Mouse (Mus musculus) neural tube, embryonic 15.5 days (tissue): ENCODE results near the gene Plpp2. TPM values are rescaled to one million over a fixed set of nuclear protein-coding genes. Genes with fewer than 3 reads are reported as not detected.

Source experiments
- ATAC-seq: fragments of 200-750 bp; cut with Nextera tagmentation; 2 replicates; pipeline ENCODE4 v1.8.0; 2017; ENCODE audit warnings: mild to moderate bottlenecking, moderate TSS enrichment, moderate library complexity; ENCODE audit not compliant: low FRiP score
- H3K27ac ChIP-seq: fragments of 300-500 bp; sonication (generic); replicated peaks from 2 replicates; pipeline ENCODE4 v1.5.1; 2015; ENCODE audit warnings: mild to moderate bottlenecking, inconsistent platforms
- H3K27me3 ChIP-seq: fragments of 300-500 bp; sonication (generic); replicated peaks from 2 replicates; pipeline ENCODE4 v1.6.1; 2015; ENCODE audit warnings: inconsistent platforms
- H3K36me3 ChIP-seq: fragments of 300-500 bp; sonication (generic); 2 replicates; pipeline ENCODE4 v1.6.1; 2015; ENCODE audit warnings: inconsistent platforms
- H3K4me1 ChIP-seq: fragments of 300-500 bp; sonication (generic); 2 replicates; pipeline ENCODE4 v1.6.1; 2015; ENCODE audit warnings: inconsistent platforms
- H3K4me2 ChIP-seq: fragments of 300-500 bp; sonication (generic); 2 replicates; pipeline ENCODE4 v1.6.1; 2015; ENCODE audit warnings: inconsistent platforms, mild to moderate bottlenecking, moderate library complexity
- H3K4me3 ChIP-seq: fragments of 300-500 bp; sonication (generic); replicated peaks from 2 replicates; pipeline ENCODE4 v1.5.1; 2015; ENCODE audit warnings: mild to moderate bottlenecking, inconsistent platforms
- H3K9ac ChIP-seq: fragments of 300-500 bp; sonication (generic); replicated peaks from 2 replicates; pipeline ENCODE4 v1.6.1; 2015; ENCODE audit warnings: mild to moderate bottlenecking, inconsistent platforms
- H3K9me3 ChIP-seq: fragments of 300-500 bp; sonication (generic); replicated peaks from 2 replicates; pipeline ENCODE4 v1.6.1; 2016; ENCODE audit warnings: inconsistent platforms
- WGBS: fragments of 180-500 bp; shearing (Covaris S2); methylation state at CpG from one replicate; pipeline ENCODE4 v1.1.7; 2015; ENCODE audit warnings: mixed read lengths; 5-methylcytosine and 5-hydroxymethylcytosine counted together
- polyA plus RNA-seq: library from polyadenylated mRNA; unstranded; fragments of >200 nt; fragmentation: Nextera tagmentation; extraction: Ambion mirVana; gene quantifications from 2 replicates; pipeline ENCODE4 v1.2.1, GENCODE M21; 2015

Gene Plpp2
- polyA plus RNA-seq, 1 experiment from 2014 or later = 23.7 TPM

DNA sequence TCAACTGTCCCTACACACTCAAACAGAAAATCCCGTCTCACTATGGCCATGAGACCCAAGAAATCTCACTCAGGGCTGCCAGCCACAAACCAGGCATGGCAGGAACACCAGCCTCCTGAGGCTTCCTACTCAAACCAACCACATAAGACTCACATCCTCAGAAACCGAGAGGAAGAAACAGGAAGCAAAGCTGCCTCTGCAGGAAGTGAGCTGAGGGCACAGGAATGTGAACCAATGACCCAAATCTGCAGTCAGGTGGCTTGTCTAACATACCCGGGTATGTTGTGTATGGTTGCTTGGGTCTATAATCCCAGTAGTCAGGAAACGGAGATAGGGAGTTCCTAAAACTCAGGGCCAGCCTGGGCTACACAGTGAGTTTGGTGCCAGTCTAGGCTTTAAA lies 5.3 kb upstream of the Plpp2 start:
- no peak overlapping the region for H3K4me3 ChIP-seq
- peaks cover under 1% of the 10 kb centered on the region for H3K4me1 ChIP-seq
- no peak overlapping the region for H3K9ac ChIP-seq
- 80% methylated on average over 4 of the region's 4 CpGs for WGBS
- no peak overlapping the region for H3K4me2 ChIP-seq
- no peaks in the 10 kb centered on the region for H3K9me3 ChIP-seq
- no peaks in the 10 kb centered on the region for H3K27me3 ChIP-seq
- H3K27ac ChIP-seq = no peak overlapping the region
- no peak for ATAC-seq
- peaks cover 52% of the 10 kb centered on the region for H3K36me3 ChIP-seq

DNA sequence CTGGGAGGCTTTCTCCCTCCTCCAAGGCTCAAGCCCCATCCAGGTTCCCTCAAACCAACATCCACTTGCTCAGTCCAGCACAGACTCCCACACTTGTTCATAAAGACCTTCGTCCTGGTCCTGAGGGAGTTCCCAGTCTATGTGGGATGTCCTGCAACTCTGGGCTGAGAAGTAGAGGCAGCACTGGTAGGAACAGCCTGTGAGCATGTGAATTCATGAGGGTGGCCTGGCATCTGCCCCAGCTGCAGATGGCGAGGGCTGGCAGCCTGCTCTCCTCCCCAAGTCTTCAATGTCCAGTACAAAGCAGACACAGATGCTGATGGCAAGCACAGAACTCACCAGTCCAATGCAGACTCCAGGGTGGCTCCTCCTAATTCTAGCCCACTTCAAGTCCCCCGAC lies 4.7 kb upstream of the Plpp2 start:
- H3K4me3 ChIP-seq = no peak overlapping the region
- no peak overlapping the region for H3K27ac ChIP-seq
- H3K4me1 ChIP-seq = peaks cover 6% of the 10 kb centered on the region
- H3K9me3 ChIP-seq = no peaks in the 10 kb centered on the region
- no peak overlapping the region for H3K9ac ChIP-seq
- H3K27me3 ChIP-seq = no peaks in the 10 kb centered on the region
- H3K4me2 ChIP-seq = no peak overlapping the region
- H3K36me3 ChIP-seq = peaks cover 47% of the 10 kb centered on the region
- no peak for ATAC-seq
- WGBS = 81% methylated on average over 3 of the region's 3 CpGs

DNA sequence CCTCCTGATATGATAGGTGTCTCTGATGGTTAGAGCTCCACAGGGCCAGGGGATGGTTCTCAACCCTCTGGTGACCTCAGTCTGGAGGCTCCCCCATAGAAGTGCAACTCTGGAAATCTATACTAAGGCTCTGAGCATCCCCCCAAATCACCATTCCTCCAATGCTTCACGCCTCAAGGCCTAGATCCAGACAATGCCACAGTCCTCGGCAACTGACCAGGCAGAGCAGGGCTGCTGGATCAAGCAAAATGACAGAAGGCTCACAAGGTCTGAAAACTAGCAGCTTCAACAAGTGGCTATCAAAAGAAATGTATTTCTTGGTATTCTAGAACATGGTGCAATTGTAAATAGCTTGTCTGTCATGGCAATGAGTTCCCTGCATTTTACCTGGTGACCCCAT lies 4.2 kb upstream of the Plpp2 start:
- Histone ChIP-seq H3K27me3 (no peaks in the 10 kb centered on the region), H3K4me3 (no peak overlapping the region), H3K4me1 (peaks cover 12% of the 10 kb centered on the region), H3K4me2 (no peak overlapping the region), H3K9me3 (no peaks in the 10 kb centered on the region), H3K9ac (no peak overlapping the region), H3K36me3 (peaks cover 41% of the 10 kb centered on the region), H3K27ac (no peak overlapping the region)
- 88% methylated on average over 2 of the region's 2 CpGs for WGBS
- ATAC-seq = no peak

DNA sequence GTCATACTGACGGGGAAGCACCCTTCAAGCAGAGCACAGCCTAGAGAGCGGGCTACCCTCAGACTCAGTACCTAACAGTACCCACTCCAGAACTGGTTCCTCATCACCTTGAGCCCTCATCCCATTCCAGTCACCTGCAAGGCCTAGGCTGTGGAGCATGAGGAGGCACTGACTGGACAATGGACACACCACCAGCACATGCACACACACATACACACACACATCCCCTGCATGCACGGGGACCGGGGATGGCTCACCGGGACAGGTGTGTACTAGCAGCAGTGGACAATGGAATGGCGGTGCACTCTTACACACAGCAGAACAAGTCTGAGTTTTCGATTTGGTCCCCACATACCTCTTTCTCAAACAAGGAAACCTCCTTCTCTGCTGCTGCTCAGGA lies 3.7 kb upstream of the Plpp2 start:
- Histone ChIP-seq H3K9ac (no peak overlapping the region), H3K27ac (no peak overlapping the region), H3K4me3 (no peak overlapping the region), H3K4me1 (peaks cover 15% of the 10 kb centered on the region), H3K4me2 (no peak overlapping the region), H3K27me3 (no peaks in the 10 kb centered on the region), H3K36me3 (peaks cover 36% of the 10 kb centered on the region), H3K9me3 (no peaks in the 10 kb centered on the region)
- 95% methylated on average over 7 of the region's 7 CpGs for WGBS
- no peak for ATAC-seq

DNA sequence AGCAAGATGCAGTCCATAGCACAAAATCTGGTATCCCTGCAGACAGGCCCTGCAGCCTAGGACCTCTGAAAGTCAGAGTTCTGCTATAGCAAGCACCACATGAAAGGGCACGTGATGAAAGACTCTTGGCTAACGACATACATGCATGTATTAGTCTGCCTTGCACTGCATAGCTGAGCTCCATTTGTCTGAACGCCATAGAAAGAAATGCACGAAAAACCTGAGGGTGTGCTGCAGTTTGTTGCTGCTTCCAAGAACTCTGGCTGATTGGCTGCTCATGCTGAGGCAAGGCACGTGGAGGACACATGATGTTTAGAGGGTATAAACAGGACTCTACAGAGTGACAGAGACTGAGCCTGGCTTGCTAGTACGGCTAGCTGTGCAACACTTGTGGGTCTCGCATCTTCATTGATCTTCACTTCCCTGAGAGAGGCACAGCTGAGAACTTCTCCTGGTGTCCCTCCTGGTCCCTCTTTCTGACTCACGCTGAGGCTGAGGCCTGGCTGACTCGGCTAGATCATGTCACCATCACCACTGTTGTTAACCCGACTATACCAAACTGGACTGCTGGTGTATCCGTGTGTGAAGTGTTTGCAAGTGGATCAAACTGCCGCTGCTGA lies 3.0 kb upstream of the Plpp2 start:
- 79% methylated on average over 12 of the region's 12 CpGs for WGBS
- no peak overlapping the region for H3K4me3 ChIP-seq
- no peak overlapping the region for H3K9ac ChIP-seq
- H3K27ac ChIP-seq = no peak overlapping the region
- no peaks in the 10 kb centered on the region for H3K9me3 ChIP-seq
- no peak for ATAC-seq
- H3K27me3 ChIP-seq = no peaks in the 10 kb centered on the region
- H3K4me1 ChIP-seq = peaks cover 15% of the 10 kb centered on the region
- H3K4me2 ChIP-seq = no peak overlapping the region
- peaks cover 29% of the 10 kb centered on the region for H3K36me3 ChIP-seq

DNA sequence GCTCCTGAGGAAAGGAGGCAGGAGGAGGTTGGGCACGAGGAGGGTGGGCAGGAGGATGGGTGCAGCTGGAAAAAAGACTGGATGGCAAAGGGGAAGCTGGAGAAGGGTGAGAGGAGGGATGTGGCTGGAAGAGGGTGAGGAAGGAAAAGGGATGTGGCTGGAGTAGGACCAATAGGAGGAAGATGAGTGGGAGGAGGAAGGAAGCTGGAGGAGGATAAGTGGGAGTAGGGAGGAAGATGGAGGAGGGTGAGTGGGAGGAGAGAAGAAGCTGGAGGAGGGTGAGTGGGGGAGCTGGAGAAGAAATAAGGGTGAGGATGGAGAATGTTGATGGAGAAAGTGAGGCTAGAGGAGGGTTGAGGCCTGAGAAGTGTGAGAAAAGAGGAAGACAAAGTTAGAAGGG lies 1.8 kb upstream of the Plpp2 start:
- no peak for ATAC-seq
- H3K27me3 ChIP-seq = no peaks in the 10 kb centered on the region
- WGBS = 63% methylated on average over 1 of the region's 1 CpGs
- peaks cover 15% of the 10 kb centered on the region for H3K4me1 ChIP-seq
- H3K36me3 ChIP-seq = peaks cover 18% of the 10 kb centered on the region
- no peaks in the 10 kb centered on the region for H3K9me3 ChIP-seq
- H3K4me3 ChIP-seq = no peak overlapping the region
- no peak overlapping the region for H3K9ac ChIP-seq
- no peak overlapping the region for H3K27ac ChIP-seq
- H3K4me2 ChIP-seq = no peak overlapping the region

DNA sequence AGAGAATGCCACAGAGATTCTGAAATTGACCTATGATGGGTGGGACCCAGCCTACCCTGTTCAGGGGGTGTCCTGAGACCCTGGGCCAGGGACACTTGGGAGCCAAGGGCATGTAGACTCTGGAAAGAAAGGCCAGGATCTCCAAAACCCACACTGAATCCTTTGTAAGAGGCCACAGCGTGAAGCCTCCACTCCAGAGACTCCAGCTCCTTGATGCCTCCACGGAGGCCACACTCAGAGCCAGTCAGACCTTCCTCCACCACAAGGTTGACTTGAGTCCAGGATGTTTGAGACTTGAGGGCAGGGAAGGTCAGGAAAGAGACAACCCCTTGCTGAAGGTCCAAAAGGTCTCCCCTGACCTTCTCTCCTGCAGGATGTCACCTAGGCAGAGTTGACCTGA lies 830 bp upstream of the Plpp2 start:
- Histone ChIP-seq H3K4me3 (no peak overlapping the region), H3K4me2 (peak overlapping the region; percentile 94; the same call in 1 of the 2 replicates)
- no peak for ATAC-seq

DNA sequence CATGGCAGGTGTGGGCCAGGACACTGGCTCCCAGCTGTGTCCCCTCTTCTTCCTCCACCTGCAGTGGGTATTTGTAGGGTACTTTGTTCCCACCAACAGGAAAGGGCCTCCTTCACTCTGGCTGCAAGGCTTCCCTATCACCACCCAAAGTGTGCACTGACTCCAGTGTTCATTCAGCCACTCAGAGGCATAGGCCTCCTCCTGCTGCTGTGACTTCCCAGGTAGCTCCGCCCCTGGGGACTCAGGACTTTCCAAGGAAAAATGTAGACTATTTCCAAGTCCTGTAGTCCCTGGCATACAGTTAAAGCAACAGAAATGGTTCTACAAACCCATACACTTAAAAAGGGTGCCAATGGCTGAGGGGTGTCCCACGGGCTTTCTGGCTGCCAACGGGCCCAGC lies 918 bp downstream of the Plpp2 start:
- Histone ChIP-seq H3K27me3 (no peaks in the 10 kb centered on the region), H3K4me1 (peaks cover 15% of the 10 kb centered on the region), H3K4me3 (peak overlapping the region; percentile 60), H3K36me3 (no peaks in the 10 kb centered on the region), H3K9ac (peak overlapping the region; percentile 60), H3K27ac (no peak overlapping the region), H3K4me2 (peak overlapping the region; percentile 94), H3K9me3 (no peaks in the 10 kb centered on the region)
- WGBS = 27% methylated on average over 3 of the region's 3 CpGs
- no peak; the same call in 1 of the 2 replicates for ATAC-seq

More for the DNA sequence above, 830 bp upstream of the Plpp2 start:
- Histone ChIP-seq H3K36me3 (peaks cover 8% of the 10 kb centered on the region; the same call in 1 of the 2 replicates), H3K9me3 (no peaks in the 10 kb centered on the region), H3K27me3 (no peaks in the 10 kb centered on the region), H3K4me1 (peaks cover 15% of the 10 kb centered on the region), H3K9ac (no peak overlapping the region), H3K27ac (no peak overlapping the region)
- WGBS = 83% methylated on average over 2 of the region's 2 CpGs

DNA sequence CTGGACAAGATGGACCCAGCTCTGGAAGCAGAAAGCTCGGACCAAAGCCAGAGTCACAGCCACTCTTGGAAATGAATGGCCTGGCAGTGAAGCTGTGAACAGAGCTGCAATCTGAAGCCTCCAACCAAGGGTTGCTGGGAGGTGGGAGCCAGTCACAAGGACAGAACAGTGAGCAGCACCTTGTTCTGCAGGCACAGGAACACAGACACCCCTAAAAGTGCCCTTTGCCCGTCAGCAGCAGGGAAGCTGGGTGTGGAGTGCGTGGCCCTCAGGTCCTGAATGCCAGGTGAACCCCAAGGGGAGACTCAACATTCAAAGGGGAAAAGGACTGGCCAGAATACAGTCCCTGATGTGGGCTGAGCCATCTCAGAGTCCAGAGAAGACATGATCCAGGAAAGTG lies 2.0 kb downstream of the Plpp2 start:
- Histone ChIP-seq H3K9ac (no peak overlapping the region), H3K9me3 (no peaks in the 10 kb centered on the region), H3K36me3 (peaks cover 4% of the 10 kb centered on the region), H3K4me1 (peaks cover 15% of the 10 kb centered on the region), H3K4me2 (no peak overlapping the region), H3K27me3 (no peaks in the 10 kb centered on the region), H3K27ac (no peak overlapping the region), H3K4me3 (no peak overlapping the region)
- ATAC-seq = no peak
- 89% methylated on average over 3 of the region's 3 CpGs for WGBS

DNA sequence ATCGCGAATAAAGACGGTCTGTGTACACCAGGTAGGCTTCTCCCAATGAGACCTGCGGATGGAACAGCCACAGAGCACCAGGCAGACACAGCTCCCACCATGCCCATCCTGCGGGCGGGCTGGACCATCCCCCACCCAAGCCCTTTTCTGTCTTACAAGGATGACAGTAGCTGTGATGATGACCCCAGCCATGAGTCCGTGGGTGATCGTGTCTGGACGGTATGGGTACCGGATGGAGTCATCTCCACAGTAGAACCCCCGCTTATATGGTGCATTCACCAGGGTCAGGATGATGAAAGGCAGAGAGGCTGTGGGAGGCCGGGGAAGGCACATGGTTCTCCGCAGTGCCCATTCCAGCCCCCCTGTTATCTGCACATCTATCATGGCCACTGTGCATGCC lies 2.9 kb downstream of the Plpp2 start:
- Histone ChIP-seq H3K9me3 (no peaks in the 10 kb centered on the region), H3K27me3 (no peaks in the 10 kb centered on the region), H3K4me3 (no peak overlapping the region), H3K9ac (no peak overlapping the region), H3K36me3 (peaks cover 6% of the 10 kb centered on the region), H3K4me2 (no peak overlapping the region), H3K27ac (no peak overlapping the region), H3K4me1 (peaks cover 15% of the 10 kb centered on the region)
- ATAC-seq = no peak
- WGBS = 96% methylated on average over 13 of the region's 13 CpGs

DNA sequence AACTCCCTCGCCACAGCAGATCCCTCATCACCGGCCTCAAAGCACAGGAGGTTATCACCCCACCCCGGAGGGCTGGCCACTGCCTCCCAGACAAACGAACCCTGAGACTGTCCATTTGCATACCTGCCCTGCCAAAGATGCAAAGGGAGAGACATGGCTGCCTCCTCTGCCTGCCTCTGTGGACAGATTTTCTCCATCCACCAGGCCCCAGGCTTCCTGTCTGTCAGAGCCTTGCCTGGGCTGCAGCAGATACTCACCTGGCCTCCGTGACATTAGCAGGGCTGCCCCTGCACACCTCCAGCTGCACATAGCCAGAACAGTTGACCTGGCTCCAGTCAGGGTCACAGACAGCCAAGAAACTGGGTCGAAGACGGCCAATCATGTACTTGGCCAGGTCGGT lies 3.4 kb downstream of the Plpp2 start:
- Histone ChIP-seq H3K36me3 (peaks cover 6% of the 10 kb centered on the region), H3K27me3 (no peaks in the 10 kb centered on the region), H3K4me3 (no peak overlapping the region), H3K4me1 (peaks cover 15% of the 10 kb centered on the region), H3K4me2 (no peak overlapping the region), H3K27ac (no peak overlapping the region), H3K9ac (no peak overlapping the region), H3K9me3 (no peaks in the 10 kb centered on the region)
- WGBS = 69% methylated on average over 8 of the region's 8 CpGs
- ATAC-seq = no peak

DNA sequence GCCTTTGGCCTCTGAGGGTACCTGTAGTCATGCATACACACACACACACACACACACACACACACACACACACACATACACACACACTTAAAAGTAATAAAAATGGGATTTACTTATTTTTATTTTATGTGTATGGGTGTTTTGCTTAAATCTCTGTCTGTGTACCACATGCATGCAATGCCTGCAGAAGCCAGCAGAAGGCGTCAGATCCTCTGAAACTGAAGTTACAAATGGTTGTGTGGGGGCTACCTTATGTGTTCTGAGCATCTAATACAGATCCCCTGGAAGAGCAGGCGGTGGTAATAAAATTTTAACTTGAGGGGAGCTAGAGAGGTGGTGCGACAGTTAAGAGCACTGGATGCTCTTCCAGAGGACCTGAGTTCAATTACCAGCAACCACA lies 5.5 kb downstream of the Plpp2 start:
- no peak overlapping the region for H3K4me3 ChIP-seq
- H3K9me3 ChIP-seq = no peaks in the 10 kb centered on the region
- no peak overlapping the region for H3K9ac ChIP-seq
- H3K27ac ChIP-seq = no peak overlapping the region
- no peak for ATAC-seq
- H3K4me2 ChIP-seq = no peak overlapping the region
- H3K4me1 ChIP-seq = peaks cover 6% of the 10 kb centered on the region
- H3K27me3 ChIP-seq = no peaks in the 10 kb centered on the region
- 78% methylated on average over 3 of the region's 3 CpGs for WGBS
- peaks cover 6% of the 10 kb centered on the region for H3K36me3 ChIP-seq

DNA sequence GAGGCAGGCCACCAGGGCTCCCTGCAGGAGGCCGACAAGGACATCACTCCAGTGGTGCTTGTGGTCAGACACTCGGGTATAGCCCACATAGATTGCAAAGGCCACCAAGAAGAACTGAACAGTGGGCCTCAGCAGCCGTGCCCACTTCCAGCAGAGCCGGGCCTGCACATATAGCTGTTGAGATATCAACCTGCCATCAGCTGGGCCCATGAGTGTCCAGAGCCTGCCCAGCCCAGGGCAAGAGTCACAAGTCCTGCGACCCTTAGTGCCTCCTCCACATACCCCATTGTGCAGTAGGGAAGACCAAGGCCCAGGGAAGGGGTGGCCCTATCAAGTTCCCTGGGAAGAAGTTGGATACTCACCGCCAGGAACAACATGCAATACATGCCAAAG lies 6.1 kb downstream of the Plpp2 start:
- H3K27ac ChIP-seq = no peak overlapping the region
- H3K9me3 ChIP-seq = no peaks in the 10 kb centered on the region
- no peak overlapping the region for H3K4me3 ChIP-seq
- H3K4me2 ChIP-seq = no peak overlapping the region
- 92% methylated on average over 6 of the region's 6 CpGs for whole genome bisulfite sequencing
- peaks cover 6% of the 10 kb centered on the region for H3K36me3 ChIP-seq
- no peak for ATAC-seq
- no peaks in the 10 kb centered on the region for H3K27me3 ChIP-seq
- H3K9ac ChIP-seq = no peak overlapping the region
- no peaks in the 10 kb centered on the region for H3K4me1 ChIP-seq
